Mouse (Mus musculus): ENCODE measurements around the gene Myo1b. TPM values are rescaled to one million over a fixed set of nuclear protein-coding genes. Genes with fewer than 3 reads are reported as not detected.

Myo1b gene
- total RNA-seq (2014; rRNA removed) (44.4 and 53.0 TPM in 2 replicates), polyA plus RNA-seq (2015; fragmentation: Nextera tagmentation; extraction: Ambion mirVana) (37.0 and 47.4 TPM in 2 replicates)

GRCm38 (mm10) chr1:51915576-51916156 is at the start of gene Myo1b:
TSS of gene Myo1b (minus strand) at chr1:51916071.
- 0 out of 2 replicates have a peak, but pooled peaks cover 7% of the 10 kb centered on the region for H3K4me1 ChIP-seq (ENCODE audit: insufficient read depth)
- WGBS = 2% methylated on average over 75 of the region's 79 CpGs
- peak; percentile 64 for DNase-seq
- peak within 1 kb of the TSS; percentile 89 for H3K27ac ChIP-seq (ENCODE audit: low read depth, low read length)
- TF ChIP-seq CTCF (IDR thresholded peaks at IDR 0.05; ENCODE audit: low read depth) = peak; percentile 19
- peak within 1 kb of the TSS; percentile 86 for H3K9ac ChIP-seq
- H3K36me3 ChIP-seq (ENCODE audit: insufficient read depth) = no peaks in the 10 kb centered on the region
- peak within 1 kb of the TSS; percentile 75 for H3K4me3 ChIP-seq (ENCODE audit: low read depth, low read length)
- peak within 1 kb of the TSS; percentile 85 for H3K4me2 ChIP-seq (ENCODE audit: low read depth)
- no peaks in the 10 kb centered on the region for H3K9me3 ChIP-seq (ENCODE audit: low read length)
- ATAC-seq = peak; percentile 84
- H3K27me3 ChIP-seq (ENCODE audit: insufficient read depth, low read length) = no peaks in the 10 kb centered on the region

DNA sequence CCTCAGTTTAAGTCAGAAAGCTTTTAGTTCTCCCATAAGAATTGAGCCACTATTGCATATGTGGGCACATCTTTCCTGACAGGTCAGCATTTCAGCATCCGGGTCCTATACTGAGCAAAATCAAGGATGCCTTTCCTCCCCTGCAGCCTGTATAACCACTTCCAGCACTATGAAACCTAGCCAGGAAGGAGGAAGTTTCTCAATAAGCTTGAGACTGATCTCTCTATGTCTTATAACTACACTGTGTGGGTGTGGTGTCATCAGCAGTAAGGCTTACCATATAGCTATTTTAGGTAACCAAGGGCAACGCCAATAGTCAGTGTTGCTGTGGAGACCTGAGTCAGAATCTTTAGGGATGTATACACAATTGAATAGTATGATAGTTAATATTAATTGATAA is 48.8 kb upstream of the Myo1b start:
- Histone ChIP-seq H3K27ac (ENCODE audit: low read depth, low read length) (no peak overlapping the region), H3K4me3 (ENCODE audit: low read depth, low read length) (no peak overlapping the region), H3K4me1 (ENCODE audit: insufficient read depth) (no peaks in the 10 kb centered on the region), H3K27me3 (ENCODE audit: insufficient read depth, low read length) (no peaks in the 10 kb centered on the region), H3K4me2 (ENCODE audit: low read depth) (no peak overlapping the region), H3K36me3 (ENCODE audit: insufficient read depth) (no peaks in the 10 kb centered on the region), H3K9me3 (ENCODE audit: low read length) (no peaks in the 10 kb centered on the region), H3K9ac (no peak overlapping the region)
- WGBS = 94% methylated on average over 2 of the region's 2 CpGs
- no peak for TF ChIP-seq CTCF (IDR thresholded peaks at IDR 0.05; ENCODE audit: low read depth)
- DNase-seq (no peak), ATAC-seq (no peak)

GRCm38 (mm10) chr1:51947116-51947515 is 31.2 kb upstream of the Myo1b start:
- 59% methylated on average over 4 of the region's 4 CpGs for WGBS
- TF ChIP-seq CTCF (IDR thresholded peaks at IDR 0.05; ENCODE audit: low read depth) = no peak
- Histone ChIP-seq H3K27me3 (ENCODE audit: insufficient read depth, low read length) (no peaks in the 10 kb centered on the region), H3K36me3 (ENCODE audit: insufficient read depth) (no peaks in the 10 kb centered on the region), H3K4me2 (ENCODE audit: low read depth) (no peak overlapping the region), H3K27ac (ENCODE audit: low read depth, low read length) (no peak overlapping the region), H3K9ac (no peak overlapping the region), H3K9me3 (ENCODE audit: low read length) (no peaks in the 10 kb centered on the region), H3K4me3 (ENCODE audit: low read depth, low read length) (no peak overlapping the region), H3K4me1 (ENCODE audit: insufficient read depth) (no peaks in the 10 kb centered on the region)
- ATAC-seq (no peak), DNase-seq (no peak)

GRCm38 (mm10) chr1:51944755-51945154 is 28.9 kb upstream of the Myo1b start:
- ATAC-seq = peak; percentile 64
- Histone ChIP-seq H3K27me3 (ENCODE audit: insufficient read depth, low read length) (no peaks in the 10 kb centered on the region), H3K4me2 (ENCODE audit: low read depth) (no peak overlapping the region), H3K9me3 (ENCODE audit: low read length) (no peaks in the 10 kb centered on the region), H3K4me1 (ENCODE audit: insufficient read depth) (no peaks in the 10 kb centered on the region), H3K4me3 (ENCODE audit: low read depth, low read length) (no peak overlapping the region), H3K36me3 (ENCODE audit: insufficient read depth) (no peaks in the 10 kb centered on the region), H3K9ac (no peak overlapping the region), H3K27ac (ENCODE audit: low read depth, low read length) (no peak overlapping the region)
- peak; percentile 77 for TF ChIP-seq CTCF (IDR thresholded peaks at IDR 0.05; ENCODE audit: low read depth)
- 42% methylated on average over 5 of the region's 5 CpGs for WGBS
- DNase-seq = peak; percentile 79

DNA sequence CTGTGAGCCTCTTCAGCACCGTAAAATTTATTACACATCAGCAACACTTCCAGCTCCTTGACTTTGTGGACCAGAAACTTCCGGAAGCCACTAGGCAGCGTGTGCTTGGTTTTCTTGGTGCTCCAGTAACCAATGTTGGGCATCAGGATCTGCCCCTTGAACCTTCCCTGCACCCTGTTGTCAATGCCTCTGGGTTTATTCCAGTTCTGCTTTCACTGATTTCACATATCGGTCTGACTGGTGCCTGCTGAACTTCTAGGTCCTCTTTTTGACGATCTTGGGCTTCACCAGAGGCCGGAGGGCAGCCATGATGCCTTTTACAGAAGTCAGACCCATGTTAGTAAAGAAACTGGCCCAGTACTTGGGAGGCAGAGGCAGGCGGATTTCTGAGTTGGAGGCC is 22.5 kb upstream of the Myo1b start:
- Histone ChIP-seq H3K4me1 (ENCODE audit: insufficient read depth) (no peaks in the 10 kb centered on the region), H3K27me3 (ENCODE audit: insufficient read depth, low read length) (no peaks in the 10 kb centered on the region), H3K4me2 (ENCODE audit: low read depth) (no peak overlapping the region), H3K27ac (ENCODE audit: low read depth, low read length) (no peak overlapping the region), H3K36me3 (ENCODE audit: insufficient read depth) (no peaks in the 10 kb centered on the region), H3K9ac (no peak overlapping the region), H3K4me3 (ENCODE audit: low read depth, low read length) (no peak overlapping the region), H3K9me3 (ENCODE audit: low read length) (no peaks in the 10 kb centered on the region)
- ATAC-seq (no peak), DNase-seq (no peak)
- WGBS = 92% methylated on average over 7 of the region's 7 CpGs
- TF ChIP-seq CTCF (IDR thresholded peaks at IDR 0.05; ENCODE audit: low read depth) = no peak

DNA sequence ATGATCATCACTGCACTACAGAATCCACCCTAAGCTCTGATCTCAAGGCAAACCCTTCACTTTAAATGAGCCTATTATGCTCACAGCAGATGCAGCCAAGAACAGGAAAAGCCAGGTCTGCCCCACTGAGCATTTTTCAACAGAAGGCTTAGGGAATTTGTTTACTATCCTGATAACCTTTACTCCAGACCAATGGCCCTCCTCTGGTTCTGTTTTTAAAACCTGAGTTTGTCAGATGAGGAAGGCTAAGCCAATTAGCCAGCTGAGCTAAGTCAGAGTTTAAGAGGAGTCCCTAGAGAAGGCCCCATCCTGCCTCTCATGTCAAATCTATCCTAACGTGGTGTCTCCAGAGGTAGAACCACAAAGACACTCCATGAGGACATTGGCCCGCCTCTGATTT is 19.1 kb upstream of the Myo1b start:
- no peak for TF ChIP-seq CTCF (IDR thresholded peaks at IDR 0.05; ENCODE audit: low read depth)
- ATAC-seq = no peak
- Histone ChIP-seq H3K4me3 (ENCODE audit: low read depth, low read length) (no peak overlapping the region), H3K9ac (no peak overlapping the region), H3K4me1 (ENCODE audit: insufficient read depth) (no peaks in the 10 kb centered on the region), H3K27ac (ENCODE audit: low read depth, low read length) (no peak overlapping the region), H3K36me3 (ENCODE audit: insufficient read depth) (no peaks in the 10 kb centered on the region), H3K27me3 (ENCODE audit: insufficient read depth, low read length) (no peaks in the 10 kb centered on the region), H3K4me2 (ENCODE audit: low read depth) (no peak overlapping the region), H3K9me3 (ENCODE audit: low read length) (no peaks in the 10 kb centered on the region)
- WGBS = 66% methylated on average over 2 of the region's 2 CpGs
- DNase-seq = no peak

- TF ChIP-seq CTCF (IDR thresholded peaks at IDR 0.05; ENCODE audit: low read depth) = no peak
- H3K9me3 ChIP-seq (ENCODE audit: low read length) = no peaks in the 10 kb centered on the region
- no peak overlapping the region for H3K27ac ChIP-seq (ENCODE audit: low read depth, low read length)
- no peak overlapping the region for H3K4me3 ChIP-seq (ENCODE audit: low read depth, low read length)
- H3K4me2 ChIP-seq (ENCODE audit: low read depth) = no peak overlapping the region
- H3K4me1 ChIP-seq (ENCODE audit: insufficient read depth) = no peaks in the 10 kb centered on the region
- no peak overlapping the region for H3K9ac ChIP-seq
- H3K27me3 ChIP-seq (ENCODE audit: insufficient read depth, low read length) = no peaks in the 10 kb centered on the region
- ATAC-seq (no peak), DNase-seq (no peak)
- 82% methylated on average over 11 of the region's 11 CpGs for WGBS
- no peaks in the 10 kb centered on the region for H3K36me3 ChIP-seq (ENCODE audit: insufficient read depth)
Measured at GRCm38 (mm10) chr1:51934176-51934924, 18.5 kb upstream of the Myo1b start.
